Mouse (Mus musculus) midbrain, postnatal 0 days (tissue): ENCODE results near the gene Acsl4. TPM values are rescaled to one million over a fixed set of nuclear protein-coding genes. Genes with fewer than 3 reads are reported as not detected.

Source experiments
- ATAC-seq: fragments of 200-750 bp; cut with Nextera tagmentation; 2 replicates; pipeline ENCODE4 v1.8.0; 2017; ENCODE audit warnings: moderate number of reproducible peaks, mild to moderate bottlenecking, moderate TSS enrichment, moderate library complexity; ENCODE audit not compliant: low FRiP score
- DNase-seq: peaks from one replicate; pipeline ENCODE4 v3.0.0-alpha.2; 2015; ENCODE audit warnings: low spot score
- H3K27ac ChIP-seq: fragments of 300-500 bp; sonication (generic); 2 replicates; pipeline ENCODE4 v1.5.1; 2014; ENCODE audit warnings: low read depth, mild to moderate bottlenecking, low read length, mixed read lengths
- H3K27me3 ChIP-seq: fragments of 300-500 bp; sonication (generic); 2 replicates; pipeline ENCODE4 v1.6.1; 2014; ENCODE audit warnings: low read length, control low read depth, mixed read lengths; ENCODE audit not compliant: insufficient read depth
- H3K36me3 ChIP-seq: fragments of 300-500 bp; sonication (generic); 2 replicates; pipeline ENCODE4 v1.6.1; 2014; ENCODE audit warnings: low read length, control low read depth, mixed read lengths; ENCODE audit not compliant: insufficient read depth
- H3K4me1 ChIP-seq: fragments of 300-500 bp; sonication (generic); 2 replicates; pipeline ENCODE4 v1.6.1; 2014; ENCODE audit warnings: mild to moderate bottlenecking, control low read depth, antibody characterized with exemption, low read length, mixed read lengths; ENCODE audit not compliant: insufficient read depth
- H3K4me2 ChIP-seq: fragments of 300-500 bp; sonication (generic); 2 replicates; pipeline ENCODE4 v1.6.1; 2014; ENCODE audit warnings: low read depth, mild to moderate bottlenecking, low read length, mixed read lengths; ENCODE audit not compliant: poor library complexity, severe bottlenecking
- H3K4me3 ChIP-seq: fragments of 300-500 bp; sonication (generic); 2 replicates; pipeline ENCODE4 v1.5.1; 2014; ENCODE audit warnings: low read depth, mild to moderate bottlenecking, low read length, moderate library complexity
- H3K9ac ChIP-seq: fragments of 300-500 bp; sonication (generic); replicated peaks from 2 replicates; pipeline ENCODE4 v1.6.1; 2014; ENCODE audit warnings: mild to moderate bottlenecking, low read length, moderate library complexity, mixed read lengths; ENCODE audit not compliant: poor library complexity, severe bottlenecking
- H3K9me3 ChIP-seq: fragments of 300-500 bp; sonication (generic); 2 replicates; pipeline ENCODE4 v1.6.1; 2016; ENCODE audit warnings: low read length, control low read depth
- CTCF ChIP-seq: IDR thresholded peaks from 2 replicates; pipeline ENCODE4 v1.5.1; 2016; ENCODE audit warnings: antibody characterized with exemption, mild to moderate bottlenecking
- WGBS: fragments of 180-500 bp; shearing (Covaris S2); extraction: QIAGEN DNeasy Blood & Tissue Kit; methylation state at CpG from one replicate; pipeline ENCODE4 v1.1.7; 2014; 5-methylcytosine and 5-hydroxymethylcytosine counted together
- polyA plus RNA-seq: library from polyadenylated mRNA; unstranded; fragments of >200 nt; fragmentation: Nextera tagmentation; extraction: Ambion mirVana; gene quantifications from 2 replicates; pipeline ENCODE4 v1.2.1, GENCODE M21; 2015
- total RNA-seq: library from RNA; depleted of rRNA; stranded (reverse); fragments of >200 nt; gene quantifications from 2 replicates; pipeline ENCODE4 v1.2.3, GENCODE M21; 2014

Acsl4 gene
- total and polyA plus RNA-seq, 2 experiments from 2014 or later = 30.6 to 46.6 TPM

DNA sequence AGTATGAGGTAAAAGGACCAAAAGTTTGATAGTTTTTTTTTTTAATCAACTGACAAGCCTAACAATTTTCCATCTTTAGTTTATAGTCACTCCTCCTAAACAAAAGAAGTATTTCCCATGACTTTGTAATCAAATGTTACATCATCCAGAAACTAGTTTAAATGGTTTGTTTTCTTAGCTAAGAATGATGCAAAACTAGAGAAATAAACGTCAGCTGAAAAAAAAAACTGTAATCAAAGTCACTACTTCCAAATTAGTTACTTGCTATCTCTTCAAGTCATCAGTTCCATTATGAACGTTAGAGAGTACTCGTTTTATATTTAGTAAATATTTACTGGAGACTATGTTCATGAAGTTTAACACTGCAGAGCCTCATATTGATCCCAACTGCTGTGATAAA, 13.6 kb downstream of the Acsl4 start:
- no peak for TF ChIP-seq CTCF
- WGBS = 90% methylated on average over 3 of the region's 3 CpGs

GRCm38 (mm10) chrX:142375519-142375918, 14.8 kb downstream of the Acsl4 start:
- TF ChIP-seq CTCF = no peak
- no peaks in the 10 kb centered on the region for H3K36me3 ChIP-seq
- H3K4me3 ChIP-seq = no peak overlapping the region
- H3K9ac ChIP-seq = no peak overlapping the region
- no peak overlapping the region for H3K4me2 ChIP-seq
- H3K27me3 ChIP-seq = no peaks in the 10 kb centered on the region
- no peak overlapping the region for H3K27ac ChIP-seq
- ATAC-seq = no peak
- no peaks in the 10 kb centered on the region for H3K9me3 ChIP-seq
- H3K4me1 ChIP-seq = no peaks in the 10 kb centered on the region
- DNase-seq = no peak
- 89% methylated on average over 4 of the region's 4 CpGs for WGBS

More for the DNA sequence above, 13.6 kb downstream of the Acsl4 start:
- H3K9me3 ChIP-seq = no peaks in the 10 kb centered on the region
- H3K27me3 ChIP-seq = no peaks in the 10 kb centered on the region
- ATAC-seq (no peak), DNase-seq (no peak)
- H3K4me3 ChIP-seq = no peak overlapping the region
- H3K4me1 ChIP-seq = no peaks in the 10 kb centered on the region
- H3K4me2 ChIP-seq = no peak overlapping the region
- no peak overlapping the region for H3K27ac ChIP-seq
- H3K36me3 ChIP-seq = no peaks in the 10 kb centered on the region
- no peak overlapping the region for H3K9ac ChIP-seq

DNA sequence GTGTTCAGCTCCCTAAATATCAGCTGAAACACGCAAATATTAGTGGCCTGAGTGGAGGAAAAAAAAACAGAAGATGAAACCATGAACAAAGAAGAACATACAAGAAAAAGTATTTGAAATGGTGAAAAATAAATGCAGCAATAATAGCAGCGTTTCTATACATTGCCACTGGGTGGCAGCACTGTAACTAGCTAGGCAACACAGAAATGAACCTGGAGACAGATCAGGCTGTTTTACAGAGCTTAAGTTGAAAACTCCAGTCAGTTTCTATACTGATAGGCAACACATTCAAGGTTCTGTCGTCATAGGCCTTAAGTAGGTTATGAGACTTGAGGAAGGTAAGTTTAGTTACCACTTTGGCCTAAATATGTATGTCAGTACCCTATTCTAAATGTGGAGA, 17.9 kb downstream of the Acsl4 start:
- no peak overlapping the region for H3K9ac ChIP-seq
- H3K36me3 ChIP-seq = no peaks in the 10 kb centered on the region
- H3K27ac ChIP-seq = no peak overlapping the region
- 20% methylated on average over 3 of the region's 3 CpGs for WGBS
- H3K9me3 ChIP-seq = no peaks in the 10 kb centered on the region
- no peaks in the 10 kb centered on the region for H3K4me1 ChIP-seq
- no peak for ATAC-seq
- H3K4me3 ChIP-seq = no peak overlapping the region
- DNase-seq = peak; percentile 69
- peak; percentile 81 for TF ChIP-seq CTCF
- no peak overlapping the region for H3K4me2 ChIP-seq
- H3K27me3 ChIP-seq = no peaks in the 10 kb centered on the region

DNA sequence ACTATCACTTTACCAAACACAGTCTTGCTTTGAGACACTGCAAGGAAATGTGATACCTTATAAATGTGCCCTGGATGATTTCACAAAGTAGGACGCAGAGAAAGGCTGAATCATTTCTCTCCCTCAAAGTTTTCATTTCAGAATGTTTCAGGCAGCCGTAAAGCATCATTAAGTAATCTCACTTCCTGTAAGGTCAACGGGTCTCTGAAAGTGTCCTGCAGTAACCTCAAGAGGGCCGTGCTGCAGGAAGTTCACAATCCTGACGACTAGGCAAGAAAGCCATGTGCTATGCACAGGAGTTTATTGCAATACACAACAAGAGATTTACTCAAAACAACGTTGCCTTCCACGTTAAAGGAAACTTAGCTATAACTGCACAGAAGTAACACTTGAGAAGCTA, 20.4 kb downstream of the Acsl4 start:
- H3K4me3 ChIP-seq = no peak overlapping the region
- H3K9ac ChIP-seq = no peak overlapping the region
- H3K36me3 ChIP-seq = no peaks in the 10 kb centered on the region
- no peaks in the 10 kb centered on the region for H3K9me3 ChIP-seq
- 81% methylated on average over 7 of the region's 7 CpGs for WGBS
- TF ChIP-seq CTCF = no peak
- ATAC-seq = no peak
- no peak overlapping the region for H3K4me2 ChIP-seq
- no peaks in the 10 kb centered on the region for H3K4me1 ChIP-seq
- no peak for DNase-seq
- H3K27ac ChIP-seq = no peak overlapping the region
- no peaks in the 10 kb centered on the region for H3K27me3 ChIP-seq

- ATAC-seq (no peak), DNase-seq (no peak)
- no peak for TF ChIP-seq CTCF
- H3K9me3 ChIP-seq = no peaks in the 10 kb centered on the region
- no peaks in the 10 kb centered on the region for H3K36me3 ChIP-seq
- H3K4me3 ChIP-seq = no peak overlapping the region
- no peaks in the 10 kb centered on the region for H3K4me1 ChIP-seq
- no peak overlapping the region for H3K9ac ChIP-seq
- H3K27ac ChIP-seq = no peak overlapping the region
- H3K27me3 ChIP-seq = no peaks in the 10 kb centered on the region
- 86% methylated on average over 1 of the region's 1 CpGs for WGBS
- H3K4me2 ChIP-seq = no peak overlapping the region
These were observed 26.5 kb downstream of the Acsl4 start for GRCm38 (mm10) chrX:142363882-142364281.

DNA sequence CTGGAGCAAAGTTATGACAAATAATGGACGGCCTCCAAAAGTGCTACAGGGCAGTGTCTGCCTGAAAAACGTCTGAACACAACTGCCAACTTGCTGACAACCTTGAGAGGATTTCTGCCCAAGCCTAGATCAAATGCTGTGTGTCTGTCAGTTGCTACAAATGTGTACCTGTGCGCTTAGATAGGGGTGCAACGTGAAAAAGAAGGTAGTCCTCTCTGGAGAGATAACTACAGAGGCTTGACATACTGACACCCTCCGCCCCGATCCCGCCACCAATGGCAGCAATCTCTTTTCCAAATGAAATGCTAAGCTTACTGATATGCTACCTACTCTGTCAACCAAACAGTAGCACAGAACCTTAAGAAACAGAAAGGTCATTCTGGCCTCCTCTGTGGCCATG, 31.3 kb downstream of the Acsl4 start:
- no peak for TF ChIP-seq CTCF
- DNase-seq = no peak
- Histone ChIP-seq H3K27ac (no peak overlapping the region), H3K4me3 (no peak overlapping the region), H3K9me3 (no peaks in the 10 kb centered on the region), H3K36me3 (no peaks in the 10 kb centered on the region), H3K4me2 (no peak overlapping the region), H3K27me3 (no peaks in the 10 kb centered on the region), H3K9ac (no peak overlapping the region), H3K4me1 (no peaks in the 10 kb centered on the region)
- WGBS = 84% methylated on average over 7 of the region's 7 CpGs
- no peak for ATAC-seq
